Mouse (Mus musculus): ENCODE results near the gene Socs5.

- TF ChIP-seq CTCF (IDR thresholded peaks at IDR 0.05; ENCODE audit: control insufficient read depth, insufficient read depth, insufficient replicate concordance, low read depth, low read length), result no peak
- TF ChIP-seq POLR2A (IDR thresholded peaks at IDR 0.05; ENCODE audit: control insufficient read depth, low read depth, low read length), result no peak
Measured at GRCm38 (mm10) chr17:87082547-87082946, 24.9 kb upstream of the Socs5 start.

Measured in testis, adult 2 months (tissue).